Mouse (Mus musculus) lung, embryonic 14.5 days (tissue): ENCODE data around the gene 2310030G06Rik. TPM values are rescaled to one million over a fixed set of nuclear protein-coding genes. Genes with fewer than 3 reads are reported as not detected.
A peak's percentile ranks its signal among the peaks of the same experiment; 100 is the strongest.

ENCODE experiments used
- ATAC-seq: fragments of 200-750 bp; cut with Nextera tagmentation; 2 replicates; pipeline ENCODE4 v1.8.0; 2017; ENCODE audit warnings: mild to moderate bottlenecking, moderate TSS enrichment, moderate library complexity; ENCODE audit not compliant: insufficient read depth
- DNase-seq: peaks from one replicate; pipeline ENCODE4 v3.0.0-alpha.2; 2015
- H3K27ac ChIP-seq: fragments of 300-500 bp; sonication (generic); 2 replicates; pipeline ENCODE4 v1.5.1; 2014; ENCODE audit warnings: low read depth, mild to moderate bottlenecking, moderate library complexity
- H3K27me3 ChIP-seq: fragments of 300-500 bp; sonication (generic); 2 replicates; pipeline ENCODE4 v1.6.1; 2014; ENCODE audit warnings: low read length, control low read depth; ENCODE audit not compliant: insufficient read depth
- H3K36me3 ChIP-seq: fragments of 300-500 bp; sonication (generic); 2 replicates; pipeline ENCODE4 v1.6.1; 2014; ENCODE audit warnings: control low read depth; ENCODE audit not compliant: insufficient read depth
- H3K4me1 ChIP-seq: fragments of 300-500 bp; sonication (generic); 2 replicates; pipeline ENCODE4 v1.6.1; 2014; ENCODE audit warnings: antibody characterized with exemption, control low read depth; ENCODE audit not compliant: insufficient read depth
- H3K4me2 ChIP-seq: fragments of 300-500 bp; sonication (generic); 2 replicates; pipeline ENCODE4 v1.6.1; 2014; ENCODE audit warnings: mild to moderate bottlenecking
- H3K4me3 ChIP-seq: fragments of 300-500 bp; sonication (generic); 2 replicates; pipeline ENCODE4 v1.5.1; 2014; ENCODE audit warnings: low read depth, low read length
- H3K9ac ChIP-seq: fragments of 300-500 bp; sonication (generic); 2 replicates; pipeline ENCODE4 v1.6.1; 2014
- H3K9me3 ChIP-seq: fragments of 300-500 bp; sonication (generic); 2 replicates; pipeline ENCODE4 v1.6.1; 2016; ENCODE audit warnings: low read depth, low read length, control low read depth
- CTCF ChIP-seq: IDR thresholded peaks from 2 replicates; pipeline ENCODE4 v1.5.1; 2016; ENCODE audit warnings: antibody characterized with exemption, low read depth
- WGBS: fragments of 180-500 bp; shearing (Covaris S2); extraction: QIAGEN DNeasy Blood & Tissue Kit; methylation state at CpG from one replicate; pipeline ENCODE4 v1.1.7; 2014; 5-methylcytosine and 5-hydroxymethylcytosine counted together
- polyA plus RNA-seq: library from polyadenylated mRNA; unstranded; fragments of >200 nt; fragmentation: Nextera tagmentation; extraction: Ambion mirVana; gene quantifications from 2 replicates; pipeline ENCODE4 v1.2.1, GENCODE M21; 2014

Gene 2310030G06Rik
- polyA plus RNA-seq, 1 experiment from 2014 or later: 9.7 TPM

GRCm38 (mm10) chr9:50692626-50693580 lies 53.4 kb downstream of the 2310030G06Rik start:
- Histone ChIP-seq H3K36me3 (peaks cover 8% of the 10 kb centered on the region), H3K9ac (no peak overlapping the region), H3K4me1 (no peaks in the 10 kb centered on the region), H3K4me2 (peak overlapping the region; percentile 2; the same call in 1 of the 2 replicates), H3K4me3 (no peak overlapping the region), H3K27me3 (no peaks in the 10 kb centered on the region), H3K27ac (no peak overlapping the region), H3K9me3 (no peaks in the 10 kb centered on the region)
- peak; percentile 41; the same call in 1 of the 2 replicates for ATAC-seq
- DNase-seq: no peak
- WGBS: 32% methylated on average over 13 of the region's 13 CpGs
- no peak for TF ChIP-seq CTCF

Other genes with a start within 250 kb of the 2310030G06Rik start
- gene Pts, start 217.8 kb downstream of the 2310030G06Rik start, polyA plus RNA-seq: 61.1 and 61.3 TPM in 2 replicates
- 6.6 and 7.8 TPM in 2 replicates for gene Il18, start 191.7 kb downstream of the 2310030G06Rik start, polyA plus RNA-seq
- 0.17 and 0.26 TPM in 2 replicates for gene Bco2, start 191.4 kb downstream of the 2310030G06Rik start, polyA plus RNA-seq
- not detected in 2 replicates for gene Tex12, start 185.2 kb downstream of the 2310030G06Rik start, polyA plus RNA-seq
- gene Sdhd, start 142.7 kb downstream of the 2310030G06Rik start, polyA plus RNA-seq: 288 and 300 TPM in 2 replicates
- gene Timm8b, start 142.6 kb downstream of the 2310030G06Rik start, polyA plus RNA-seq: 224 and 244 TPM in 2 replicates
- gene Pih1d2, start 129.2 kb downstream of the 2310030G06Rik start, polyA plus RNA-seq: 3.8 and 4.5 TPM in 2 replicates
- 21.9 and 25.2 TPM in 2 replicates for gene Nkapd1, start 129.1 kb downstream of the 2310030G06Rik start, polyA plus RNA-seq
- gene Dlat, start 86.8 kb downstream of the 2310030G06Rik start, polyA plus RNA-seq: 53.7 and 55.3 TPM in 2 replicates
- gene Dixdc1, start 7.0 kb downstream of the 2310030G06Rik start, polyA plus RNA-seq: 11.6 and 12.1 TPM in 2 replicates
- gene Cryab, start 4.8 kb upstream of the 2310030G06Rik start, polyA plus RNA-seq: 41.1 and 64.3 TPM in 2 replicates
- gene Hspb2, start 5.8 kb upstream of the 2310030G06Rik start, polyA plus RNA-seq: 3.4 and 6.0 TPM in 2 replicates
- gene Fdxacb1, start 21.7 kb upstream of the 2310030G06Rik start, polyA plus RNA-seq: 15.2 and 15.3 TPM in 2 replicates
- 39.5 and 43.7 TPM in 2 replicates for gene Alg9, start 28.5 kb upstream of the 2310030G06Rik start, polyA plus RNA-seq
- 29.1 and 30.3 TPM in 2 replicates for gene 1110032A03Rik, start 29.0 kb upstream of the 2310030G06Rik start, polyA plus RNA-seq
- 72.9 and 73.7 TPM in 2 replicates for gene Ppp2r1b, start 98.8 kb upstream of the 2310030G06Rik start, polyA plus RNA-seq